In the genomic region with DNA sequence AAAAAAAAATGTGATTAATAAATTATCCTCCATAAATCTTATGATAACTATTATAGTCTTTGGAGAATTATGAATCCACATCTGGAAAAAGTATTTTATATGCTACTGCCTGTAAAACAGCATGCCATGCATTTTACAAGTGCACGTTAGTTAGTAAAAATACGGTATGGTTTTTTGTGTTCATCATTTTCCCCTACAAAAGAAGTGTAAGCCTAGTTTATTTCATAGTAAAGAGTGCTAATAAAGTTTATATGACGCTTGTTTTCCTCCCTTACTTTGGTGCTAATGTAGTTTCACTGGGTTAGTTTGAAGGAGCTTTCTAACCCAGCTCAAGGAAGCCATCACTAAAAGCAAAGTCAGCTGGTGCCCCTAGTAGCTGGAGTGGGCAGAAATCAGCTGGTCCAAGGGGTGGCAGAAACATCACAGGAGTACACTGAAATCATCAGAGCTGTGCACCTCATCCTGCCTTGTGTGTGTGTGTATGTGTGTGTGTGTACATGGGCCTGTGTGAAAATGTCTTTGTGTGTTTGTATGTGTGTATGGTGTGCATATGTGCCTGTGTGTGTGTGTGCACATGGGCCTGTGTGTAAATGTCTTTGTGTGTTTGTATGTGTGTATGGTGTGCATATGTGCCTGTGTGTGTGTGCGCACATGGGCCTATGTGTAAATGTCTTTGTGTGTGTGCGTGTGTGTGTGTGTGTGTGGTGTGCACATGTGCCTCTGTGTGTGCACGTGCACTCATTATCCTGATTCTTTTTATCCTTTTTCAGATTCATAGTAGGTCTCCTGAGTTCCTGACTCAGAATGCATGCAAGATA, we compare ENCODE assay signal across 13 mouse cellular contexts.
"Had no signal": no experiment of that assay in that cellular context is flagged by ENCODE, and none has a peak within 500 bp of the region (broad histone marks: within the 10 kb centered on the region; RNA-seq: fewer than 3 reads in every experiment).

No protein-coding gene starts in this region.

- H3K9ac ChIP-seq: intestine, embryonic 15.5 days; kidney, embryonic 15.5 days; liver, embryonic 14.5 days; midbrain, embryonic 13.5 days; neural tube, embryonic 12.5 days; stomach, embryonic 15.5 days had no signal

- H3K36me3 ChIP-seq: intestine, embryonic 15.5 days; kidney, embryonic 15.5 days; midbrain, embryonic 13.5 days; neural tube, embryonic 12.5 days; stomach, embryonic 15.5 days had no signal

- H3K4me1 ChIP-seq: intestine, embryonic 15.5 days; kidney, embryonic 15.5 days; midbrain, embryonic 13.5 days; neural tube, embryonic 12.5 days; stomach, embryonic 15.5 days had no signal

- H3K27me3 ChIP-seq: intestine, embryonic 15.5 days; kidney, embryonic 15.5 days; midbrain, embryonic 13.5 days; neural tube, embryonic 12.5 days; stomach, embryonic 15.5 days had no signal

- H3K4me3 ChIP-seq: intestine, embryonic 15.5 days; kidney, embryonic 15.5 days; left cerebral cortex, adult 2 months; midbrain, embryonic 13.5 days; neural tube, embryonic 12.5 days; stomach, embryonic 15.5 days had no signal

- H3K27ac ChIP-seq: intestine, embryonic 15.5 days; kidney, embryonic 15.5 days; left cerebral cortex, adult 2 months; liver, embryonic 14.5 days; midbrain, embryonic 13.5 days; neural tube, embryonic 12.5 days; stomach, embryonic 15.5 days had no signal

- H3K9me3 ChIP-seq: intestine, embryonic 15.5 days; kidney, embryonic 15.5 days; midbrain, embryonic 13.5 days; neural tube, embryonic 12.5 days; stomach, embryonic 15.5 days had no signal

- ATAC-seq: intestine, embryonic 15.5 days; midbrain, embryonic 13.5 days had no signal

- DNase-seq: kidney, adult 18-20 months; kidney, postnatal 25 days; lung, adult 18-20 months; lung, postnatal 36 days; right cerebral cortex, postnatal 14 days; thymus, postnatal 4 days had no signal

- H3K4me2 ChIP-seq: intestine, embryonic 15.5 days; kidney, embryonic 15.5 days; midbrain, embryonic 13.5 days; neural tube, embryonic 12.5 days; stomach, embryonic 15.5 days had no signal
